Comparison of ENCODE assay signal across 9 mouse cellular contexts in genomic region chr3:96905592-96905991, GRCm38 (mm10). TPM values are rescaled to one million over a fixed set of nuclear protein-coding genes. Genes with fewer than 3 reads are reported as not detected.
DNase-seq lines count a peak whose midpoint lies in the region; ATAC-seq lines count a peak whose summit lies in the region.
"Had no signal": no experiment of that assay in that cellular context is flagged by ENCODE, and none has a peak within 500 bp of the region (broad histone marks: within the 10 kb centered on the region; RNA-seq: fewer than 3 reads in every experiment).

No protein-coding gene starts in this region.

- H3K4me1 ChIP-seq in lung, embryonic 16.5 days (replicated peaks; ENCODE audit: control insufficient read depth, insufficient read depth, low read length) = peaks cover 6% of the 10 kb centered on the region
- peaks cover 4% of the 10 kb centered on the region; the same call in 1 of the 2 replicates for H3K4me1 ChIP-seq in limb, embryonic 11.5 days (ENCODE audit: control insufficient read depth, insufficient read depth, low read length)
- H3K4me1 ChIP-seq in neural tube, embryonic 14.5 days (ENCODE audit: control insufficient read depth, insufficient read depth, low read length) = peaks cover 6% of the 10 kb centered on the region

- peak overlapping the region; percentile 91 for H3K4me2 ChIP-seq in lung, embryonic 16.5 days (ENCODE audit: low read depth, low read length)
- peak overlapping the region; percentile 72 for H3K4me2 ChIP-seq in limb, embryonic 11.5 days (ENCODE audit: low read depth, severe bottlenecking)
- H3K4me2 ChIP-seq in neural tube, embryonic 14.5 days (ENCODE audit: low read depth, low read length) = peak overlapping the region; percentile 81

- no peaks in the 10 kb centered on the region for H3K9me3 ChIP-seq in lung, embryonic 16.5 days (ENCODE audit: control insufficient read depth, low read length)
- no peaks in the 10 kb centered on the region for H3K9me3 ChIP-seq in limb, embryonic 11.5 days (ENCODE audit: control insufficient read depth, low read length)
- H3K9me3 ChIP-seq in neural tube, embryonic 14.5 days (ENCODE audit: control insufficient read depth, low read length) = no peaks in the 10 kb centered on the region

- 38% methylated on average over 9 of the region's 9 CpGs for WGBS in lung, embryonic 16.5 days
- WGBS in limb, embryonic 11.5 days = 55% methylated on average over 9 of the region's 9 CpGs
- 47% methylated on average over 9 of the region's 9 CpGs for WGBS in neural tube, embryonic 14.5 days

- no peak overlapping the region for H3K27ac ChIP-seq in lung, embryonic 16.5 days (ENCODE audit: low read length)
- no peak overlapping the region for H3K27ac ChIP-seq in limb, embryonic 11.5 days (replicated peaks; ENCODE audit: low read depth, low read length)
- H3K27ac ChIP-seq in neural tube, embryonic 14.5 days (ENCODE audit: low read depth, low read length) = no peak overlapping the region

- no peak for ATAC-seq in lung, embryonic 16.5 days (ENCODE audit: low read depth)
- ATAC-seq in erythroid progenitor cell, adult 5-6 weeks (replicated peaks; ENCODE audit: low FRiP score, poor library complexity, severe bottlenecking) = peak; percentile 13; the same call in 1 of the 2 replicates
- ATAC-seq in limb, embryonic 11.5 days (ENCODE audit: insufficient number of reproducible peaks, low FRiP score, low TSS enrichment, low read depth) = no peak
- ATAC-seq in neural tube, embryonic 14.5 days (ENCODE audit: low read depth) = peak; percentile 46

- peak overlapping the region; percentile 100 for H3K4me3 ChIP-seq in lung, embryonic 16.5 days (ENCODE audit: low read length)
- H3K4me3 ChIP-seq in limb, embryonic 11.5 days (ENCODE audit: low read depth, low read length) = peak overlapping the region; percentile 92
- peak overlapping the region; percentile 98 for H3K4me3 ChIP-seq in neural tube, embryonic 14.5 days (ENCODE audit: low read depth, low read length)

- no peaks in the 10 kb centered on the region for H3K36me3 ChIP-seq in lung, embryonic 16.5 days (ENCODE audit: control insufficient read depth, insufficient read depth, low read length)
- H3K36me3 ChIP-seq in limb, embryonic 11.5 days (ENCODE audit: control insufficient read depth, insufficient read depth, low read length) = no peaks in the 10 kb centered on the region
- H3K36me3 ChIP-seq in neural tube, embryonic 14.5 days (ENCODE audit: control insufficient read depth, insufficient read depth, low read length) = no peaks in the 10 kb centered on the region

- H3K27me3 ChIP-seq in lung, embryonic 16.5 days (ENCODE audit: control insufficient read depth, insufficient read depth, low read depth, low read length) = peaks cover 4% of the 10 kb centered on the region; the same call in 1 of the 2 replicates
- H3K27me3 ChIP-seq in limb, embryonic 11.5 days (ENCODE audit: control insufficient read depth, insufficient read depth, low read length) = 0 out of 2 replicates have a peak, but pooled peaks cover 2% of the 10 kb centered on the region
- H3K27me3 ChIP-seq in neural tube, embryonic 14.5 days (ENCODE audit: control insufficient read depth, insufficient read depth, low read length) = 0 out of 2 replicates have a peak, but pooled peaks cover 2% of the 10 kb centered on the region

- H3K9ac ChIP-seq in lung, embryonic 16.5 days (ENCODE audit: low read length) = peak overlapping the region; percentile 90
- no peak overlapping the region for H3K9ac ChIP-seq in limb, embryonic 11.5 days (ENCODE audit: low read length)
- H3K9ac ChIP-seq in neural tube, embryonic 14.5 days (replicated peaks; ENCODE audit: low read depth, low read length) = no peak overlapping the region

- no peak for DNase-seq in lung, postnatal 14 days
- DNase-seq in limb, embryonic 11.5 days (ENCODE audit: low spot score) = no peak
- no peak for DNase-seq in embryo, embryonic 11 days
- no peak for DNase-seq in right cerebral cortex, postnatal 4 days
- DNase-seq in frontal cortex, postnatal 14 days (ENCODE audit: low spot score in 2 of 2) = no peak

RNA-seq across cellular contexts. Expression of gene Gpr89, which starts 0.4 kb away (rescaled TPM):
- 33.0 and 37.6 TPM in 2 replicates for polyA plus RNA-seq in lung, embryonic 16.5 days (2015; fragmentation: Nextera tagmentation; extraction: Ambion mirVana)
- total RNA-seq in erythroid progenitor cell, adult 5-6 weeks (2015; ENCODE audit: low replicate concordance) = 2.9 TPM in 1 of 2 replicates, not detected in the other
- 1.6 and 3.5 TPM in 2 replicates for total RNA-seq in erythroid progenitor cell, adult 5-6 weeks (2017; ENCODE audit: low replicate concordance)
- 37.0 and 40.7 TPM in 2 replicates for polyA plus RNA-seq in limb, embryonic 11.5 days (2014; fragmentation: Nextera tagmentation; extraction: Ambion mirVana)
- 40.2 and 41.8 TPM in 2 replicates for polyA plus RNA-seq in neural tube, embryonic 14.5 days (2014; fragmentation: Nextera tagmentation; extraction: Ambion mirVana)

RNA-seq across cellular contexts. Expression of gene Gja5, which starts 1.1 kb away (rescaled TPM):
- polyA plus RNA-seq in lung, embryonic 16.5 days (2015; fragmentation: Nextera tagmentation; extraction: Ambion mirVana) = 26.8 and 28.6 TPM in 2 replicates
- not detected in 2 replicates for total RNA-seq in erythroid progenitor cell, adult 5-6 weeks (2015; ENCODE audit: low replicate concordance)
- total RNA-seq in erythroid progenitor cell, adult 5-6 weeks (2017; ENCODE audit: low replicate concordance) = 0.39 TPM in 1 of 2 replicates, not detected in the other
- polyA plus RNA-seq in limb, embryonic 11.5 days (2014; fragmentation: Nextera tagmentation; extraction: Ambion mirVana) = 3.7 and 4.8 TPM in 2 replicates
- 1.1 and 1.2 TPM in 2 replicates for polyA plus RNA-seq in neural tube, embryonic 14.5 days (2014; fragmentation: Nextera tagmentation; extraction: Ambion mirVana)

RNA-seq across cellular contexts. Expression of gene Gja8, which starts 20.2 kb away (rescaled TPM):
- polyA plus RNA-seq in lung, embryonic 16.5 days (2015; fragmentation: Nextera tagmentation; extraction: Ambion mirVana) = not detected in 2 replicates
- total RNA-seq in erythroid progenitor cell, adult 5-6 weeks (2015; ENCODE audit: low replicate concordance) = not detected in 2 replicates
- not detected in 2 replicates for total RNA-seq in erythroid progenitor cell, adult 5-6 weeks (2017; ENCODE audit: low replicate concordance)
- not detected in 2 replicates for polyA plus RNA-seq in limb, embryonic 11.5 days (2014; fragmentation: Nextera tagmentation; extraction: Ambion mirVana)
- polyA plus RNA-seq in neural tube, embryonic 14.5 days (2014; fragmentation: Nextera tagmentation; extraction: Ambion mirVana) = 0.03 and 0.05 TPM in 2 replicates
- total RNA-seq: adrenal gland, adult 8-10 months had no signal

Comparison
In these comparisons a context has a peak if more than half of its experiments do, and no peak if none do; other contexts are left out.
1. ATAC-seq: peak in erythroid progenitor cell, adult 5-6 weeks (single experiment) and neural tube, embryonic 14.5 days (single experiment); none in lung, embryonic 16.5 days (single experiment) and limb, embryonic 11.5 days (single experiment).
2. Peak in every context shown above with its lines, with median percentiles within 50 percentile points of each other: H3K4me2 ChIP-seq and H3K4me3 ChIP-seq.